Mouse (Mus musculus) heart, embryonic 16.5 days (tissue): ENCODE results near the gene Rrnad1. TPM values are rescaled to one million over a fixed set of nuclear protein-coding genes. Genes with fewer than 3 reads are reported as not detected.
A peak's percentile ranks its signal among the peaks of the same experiment; 100 is the strongest.
"Not testable (repeated sequence)": the region's sequence is repeated elsewhere in the genome, so short reads cannot be mapped to it uniquely, and the experiment has no call there.

ENCODE experiments used
- ATAC-seq: fragments of 200-750 bp; cut with Nextera tagmentation; replicated peaks from 2 replicates; pipeline ENCODE4 v1.8.0; 2017; ENCODE audit warnings: moderate number of reproducible peaks; ENCODE audit not compliant: insufficient read depth, low FRiP score; ENCODE audit errors: extremely low read depth
- H3K27ac ChIP-seq: fragments of 300-500 bp; sonication (generic); 2 replicates; pipeline ENCODE4 v1.5.1; 2014; ENCODE audit warnings: mild to moderate bottlenecking, low read length, control low read depth, moderate library complexity
- H3K27me3 ChIP-seq: fragments of 300-500 bp; sonication (generic); 2 replicates; pipeline ENCODE4 v1.6.1; 2014; ENCODE audit warnings: low read length, mixed read lengths; ENCODE audit not compliant: control insufficient read depth, insufficient read depth
- H3K36me3 ChIP-seq: fragments of 300-500 bp; sonication (generic); 2 replicates; pipeline ENCODE4 v1.6.1; 2014; ENCODE audit not compliant: control insufficient read depth, insufficient read depth
- H3K4me1 ChIP-seq: fragments of 300-500 bp; sonication (generic); 2 replicates; pipeline ENCODE4 v1.6.1; 2014; ENCODE audit warnings: low read length, mixed read lengths; ENCODE audit not compliant: control insufficient read depth, insufficient read depth
- H3K4me2 ChIP-seq: fragments of 300-500 bp; sonication (generic); 2 replicates; pipeline ENCODE4 v1.6.1; 2014; ENCODE audit warnings: low read depth, mild to moderate bottlenecking, control low read depth, low read length
- H3K4me3 ChIP-seq: fragments of 300-500 bp; sonication (generic); 2 replicates; pipeline ENCODE4 v1.5.1; 2014; ENCODE audit warnings: mild to moderate bottlenecking, control low read depth, low read length
- H3K9ac ChIP-seq: fragments of 300-500 bp; sonication (generic); 2 replicates; pipeline ENCODE4 v1.6.1; 2014; ENCODE audit warnings: low read length, control low read depth
- H3K9me3 ChIP-seq: fragments of 300-500 bp; sonication (generic); replicated peaks from 2 replicates; pipeline ENCODE4 v1.6.1; 2016; ENCODE audit warnings: low read length; ENCODE audit not compliant: control insufficient read depth
- WGBS: fragments of 180-500 bp; shearing (Covaris S2); extraction: QIAGEN DNeasy Blood & Tissue Kit; methylation state at CpG from one replicate; pipeline ENCODE4 v1.1.7; 2014; 5-methylcytosine and 5-hydroxymethylcytosine counted together
- polyA plus RNA-seq: library from polyadenylated mRNA; unstranded; fragments of >200 nt; fragmentation: Nextera tagmentation; extraction: Ambion mirVana; gene quantifications from 2 replicates; pipeline ENCODE4 v1.2.1, GENCODE M21; 2015

Gene Rrnad1
- polyA plus RNA-seq, 1 experiment from 2014 or later: 15.1 TPM

- Histone ChIP-seq H3K9me3 (no peaks in the 10 kb centered on the region), H3K27me3 (no peaks in the 10 kb centered on the region), H3K4me2 (peak overlapping the region; percentile 73), H3K27ac (peak overlapping the region; percentile 86), H3K4me1 (peaks cover 32% of the 10 kb centered on the region), H3K36me3 (peaks cover 15% of the 10 kb centered on the region), H3K9ac (peak overlapping the region; percentile 65), H3K4me3 (peak overlapping the region; percentile 54)
- WGBS: 24% methylated on average over 4 of the region's 4 CpGs
- ATAC-seq: no peak
Observed at GRCm38 (mm10) chr3:87909874-87910273, 20.6 kb downstream of the Rrnad1 start.

- Histone ChIP-seq H3K4me1 (peaks cover 32% of the 10 kb centered on the region), H3K36me3 (peaks cover 12% of the 10 kb centered on the region), H3K9me3 (no peaks in the 10 kb centered on the region), H3K4me3 (no peak overlapping the region), H3K27ac (peak overlapping the region; percentile 86), H3K4me2 (peak overlapping the region; percentile 73; the same call in 1 of the 2 replicates), H3K27me3 (no peaks in the 10 kb centered on the region), H3K9ac (peak overlapping the region; percentile 65; the same call in 1 of the 2 replicates)
- ATAC-seq: no peak
- 98% methylated on average over 2 of the region's 2 CpGs for WGBS
Observed at GRCm38 (mm10) chr3:87909381-87909780, 21.1 kb downstream of the Rrnad1 start.

- Histone ChIP-seq H3K4me3 (peak overlapping the region; percentile 77), H3K4me1 (peaks cover 32% of the 10 kb centered on the region), H3K4me2 (peak overlapping the region; percentile 93), H3K9me3 (no peaks in the 10 kb centered on the region), H3K9ac (peak overlapping the region; percentile 91), H3K36me3 (no peaks in the 10 kb centered on the region), H3K27me3 (no peaks in the 10 kb centered on the region), H3K27ac (peak overlapping the region; percentile 96)
- 6% methylated on average over 1 of the region's 1 CpGs for WGBS
- no peak for ATAC-seq
Observed at GRCm38 (mm10) chr3:87907906-87908305, 22.6 kb downstream of the Rrnad1 start.

GRCm38 (mm10) chr3:87906981-87907857 lies 23.3 kb downstream of the Rrnad1 start:
- no peak for ATAC-seq
- WGBS: 0% methylated on average over 27 of the region's 27 CpGs
- Histone ChIP-seq H3K9ac (peak overlapping the region; percentile 91), H3K36me3 (no peaks in the 10 kb centered on the region), H3K9me3 (no peaks in the 10 kb centered on the region), H3K27ac (peak overlapping the region; percentile 96), H3K4me1 (peaks cover 32% of the 10 kb centered on the region), H3K4me2 (peak overlapping the region; percentile 93), H3K27me3 (no peaks in the 10 kb centered on the region), H3K4me3 (peak overlapping the region; percentile 77)

GRCm38 (mm10) chr3:87906601-87906980 lies 23.9 kb downstream of the Rrnad1 start:
- peak overlapping the region; percentile 77 for H3K4me3 ChIP-seq
- peak overlapping the region; percentile 96 for H3K27ac ChIP-seq
- peak; percentile 14 for ATAC-seq
- no peaks in the 10 kb centered on the region for H3K36me3 ChIP-seq
- H3K9ac ChIP-seq: peak overlapping the region; percentile 91
- H3K9me3 ChIP-seq: no peaks in the 10 kb centered on the region
- H3K4me1 ChIP-seq: peaks cover 32% of the 10 kb centered on the region
- under 1% methylated on average over 42 of the region's 47 CpGs for WGBS
- peak overlapping the region; percentile 93 for H3K4me2 ChIP-seq
- H3K27me3 ChIP-seq: no peaks in the 10 kb centered on the region

GRCm38 (mm10) chr3:87905880-87906485 lies 24.5 kb downstream of the Rrnad1 start, which contains the start of gene Hdgf:
TSS of gene Hdgf (plus strand) at chr3:87906321.
- WGBS: under 1% methylated on average over 56 of the region's 57 CpGs
- peaks cover 32% of the 10 kb centered on the region for H3K4me1 ChIP-seq

GRCm38 (mm10) chr3:87903821-87904220 lies 26.7 kb downstream of the Rrnad1 start:
- Histone ChIP-seq H3K27me3 (no peaks in the 10 kb centered on the region), H3K9ac (no peak overlapping the region), H3K27ac (no peak overlapping the region), H3K4me3 (no peak overlapping the region), H3K4me2 (no peak overlapping the region), H3K36me3 (no peaks in the 10 kb centered on the region), H3K9me3 (no peaks in the 10 kb centered on the region), H3K4me1 (peaks cover 13% of the 10 kb centered on the region)
- no peak for ATAC-seq
- WGBS: 61% methylated on average over 5 of the region's 5 CpGs

More at GRCm38 (mm10) chr3:87905880-87906485, 24.5 kb downstream of the Rrnad1 start, which contains the start of gene Hdgf:
- no peaks in the 10 kb centered on the region for H3K9me3 ChIP-seq
- peak within 1 kb of the TSS; percentile 93 for H3K4me2 ChIP-seq
- H3K9ac ChIP-seq: peak within 1 kb of the TSS; percentile 91
- ATAC-seq: peak; percentile 92
- H3K36me3 ChIP-seq: no peaks in the 10 kb centered on the region
- no peaks in the 10 kb centered on the region for H3K27me3 ChIP-seq
- peak within 1 kb of the TSS; percentile 96 for H3K27ac ChIP-seq
- peak within 1 kb of the TSS; percentile 77 for H3K4me3 ChIP-seq

GRCm38 (mm10) chr3:87901959-87902358 lies 28.6 kb downstream of the Rrnad1 start:
- WGBS: 73% methylated on average over 6 of the region's 6 CpGs
- H3K4me1 ChIP-seq, H3K27ac ChIP-seq, ATAC-seq, H3K9ac ChIP-seq, H3K36me3 ChIP-seq, H3K27me3 ChIP-seq, H3K9me3 ChIP-seq, H3K4me2 ChIP-seq, H3K4me3 ChIP-seq: not testable (repeated sequence)
